ENCODE assay signal across 14 mouse cellular contexts in the genomic region with DNA sequence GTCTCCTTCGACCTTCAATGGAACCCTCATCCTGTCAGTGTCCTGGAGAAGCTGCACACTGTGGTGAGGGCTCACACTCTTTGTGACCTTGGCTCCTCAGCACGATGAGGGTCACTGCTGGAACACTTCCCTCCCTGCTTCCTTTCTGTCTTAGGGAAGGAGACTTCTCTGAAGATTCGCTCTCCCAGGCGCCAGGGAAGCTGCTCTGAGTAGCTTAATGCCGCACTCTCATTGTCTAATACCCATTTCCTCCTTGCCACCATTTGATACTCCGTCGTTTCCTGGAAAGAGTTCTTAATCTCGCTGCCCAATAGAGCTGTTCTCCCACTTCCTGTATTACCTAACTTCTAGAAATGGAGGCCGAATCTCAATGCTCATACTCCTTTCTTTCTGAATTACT. TPM values are rescaled to one million over a fixed set of nuclear protein-coding genes. Genes with fewer than 3 reads are reported as not detected.
DNase-seq lines count a peak whose midpoint lies in the region; ATAC-seq lines count a peak whose summit lies in the region.
"Had no signal": no experiment of that assay in that cellular context is flagged by ENCODE, and none has a peak within 500 bp of the region (broad histone marks: within the 10 kb centered on the region; RNA-seq: fewer than 3 reads in every experiment).

No protein-coding gene starts in this region.

- H3K27me3 ChIP-seq in lung, embryonic 16.5 days (ENCODE audit: control insufficient read depth, insufficient read depth, low read depth, low read length) = no peaks in the 10 kb centered on the region
- H3K27me3 ChIP-seq: CH12.LX; forebrain, embryonic 13.5 days; hindbrain, embryonic 15.5 days had no signal

- H3K4me1 ChIP-seq in lung, embryonic 16.5 days (replicated peaks; ENCODE audit: control insufficient read depth, insufficient read depth, low read length) = no peaks in the 10 kb centered on the region
- H3K4me1 ChIP-seq: forebrain, embryonic 13.5 days; hindbrain, embryonic 15.5 days had no signal

- 62% methylated on average over 9 of the region's 9 CpGs for WGBS in lung, embryonic 16.5 days

- peak; percentile 65 for ATAC-seq in lung, embryonic 16.5 days (ENCODE audit: low read depth)
- ATAC-seq: forebrain, embryonic 13.5 days; midbrain, embryonic 16.5 days had no signal

- H3K9me3 ChIP-seq in lung, embryonic 16.5 days (ENCODE audit: control insufficient read depth, low read length) = no peaks in the 10 kb centered on the region
- H3K9me3 ChIP-seq: forebrain, embryonic 13.5 days; hindbrain, embryonic 15.5 days had no signal

- 0 out of 2 replicates have a peak, but pooled peaks cover 3% of the 10 kb centered on the region for H3K36me3 ChIP-seq in lung, embryonic 16.5 days (ENCODE audit: control insufficient read depth, insufficient read depth, low read length)
- H3K36me3 ChIP-seq: hindbrain, embryonic 15.5 days had no signal

- no peak overlapping the region for H3K4me3 ChIP-seq in lung, embryonic 16.5 days (ENCODE audit: low read length)
- H3K4me3 ChIP-seq: forebrain, embryonic 13.5 days; hindbrain, embryonic 15.5 days had no signal

- H3K9ac ChIP-seq in lung, embryonic 16.5 days (ENCODE audit: low read length) = no peak overlapping the region
- H3K9ac ChIP-seq: forebrain, embryonic 13.5 days; hindbrain, embryonic 15.5 days had no signal

- H3K27ac ChIP-seq in lung, embryonic 16.5 days (ENCODE audit: low read length) = peak overlapping the region; percentile 46; the same call in 1 of the 2 replicates
- H3K27ac ChIP-seq: forebrain, embryonic 13.5 days; hindbrain, embryonic 15.5 days had no signal

- DNase-seq in heart, adult 11 months = peak; percentile 85
- no peak for DNase-seq in heart, adult 9 months (ENCODE audit: low spot score in 2 of 2)
- DNase-seq in CD4-positive helper T cell, adult 2 months (ENCODE audit: low read depth, low spot score) = peak; percentile 16
- peak; percentile 40 for DNase-seq in induced T-regulatory cell, adult 2 months (ENCODE audit: low read depth)
- DNase-seq in layer of hippocampus, postnatal 25 days (ENCODE audit: extremely low spot score in 1 of 2, low spot score in 1 of 2) = no peak
- no peak for DNase-seq in thymus, postnatal 25 days
- no peak for DNase-seq in layer of hippocampus, adult 18-20 months (ENCODE audit: low spot score in 2 of 2)
- DNase-seq: cerebellum, postnatal 14 days; retina, postnatal 1 day had no signal

- no peak overlapping the region for H3K4me2 ChIP-seq in lung, embryonic 16.5 days (ENCODE audit: low read depth, low read length)
- H3K4me2 ChIP-seq: forebrain, embryonic 13.5 days; hindbrain, embryonic 15.5 days had no signal

RNA-seq across cellular contexts. Expression of a gene that starts 46.7 kb away (rescaled TPM):
- 9.6 and 10.1 TPM in 2 replicates for polyA plus RNA-seq in lung, embryonic 16.5 days (2015; fragmentation: Nextera tagmentation; extraction: Ambion mirVana)
- total RNA-seq in layer of hippocampus, postnatal 25 days (2021) = under 1 TPM; 0.09 to 0.12 TPM
- under 1 TPM; 0.10 to 0.56 TPM for total RNA-seq in layer of hippocampus, adult 18-20 months (2021)
- total RNA-seq: CH12.LX had no signal

Comparison
In these comparisons a context has a peak if more than half of its experiments do, and no peak if none do; other contexts are left out.
1. DNase-seq: peak in heart, adult 11 months (single experiment), CD4-positive helper T cell, adult 2 months (single experiment) and induced T-regulatory cell, adult 2 months (single experiment); none in heart, adult 9 months (0 of 2), layer of hippocampus, postnatal 25 days (0 of 2), thymus, postnatal 25 days (single experiment) and layer of hippocampus, adult 18-20 months (0 of 2).